Comparison of ENCODE assay signal across 20 mouse cellular contexts in genomic region chr6:113156064-113156463, GRCm38 (mm10). TPM values are rescaled to one million over a fixed set of nuclear protein-coding genes. Genes with fewer than 3 reads are reported as not detected.
"Had no signal": no experiment of that assay in that cellular context is flagged by ENCODE, and none has a peak within 500 bp of the region (broad histone marks: within the 10 kb centered on the region; RNA-seq: fewer than 3 reads in every experiment).

No protein-coding gene starts in this region.

- H3K9me3 ChIP-seq: lung, embryonic 15.5 days; megakaryocyte, embryonic 14.5 days; midbrain, embryonic 13.5 days; midbrain, embryonic 15.5 days; neural tube, embryonic 12.5 days had no signal

- H3K4me2 ChIP-seq: lung, embryonic 15.5 days; midbrain, embryonic 11.5 days; midbrain, embryonic 13.5 days; midbrain, embryonic 15.5 days; neural tube, embryonic 12.5 days had no signal

- H3K9ac ChIP-seq: liver, postnatal 0 days; lung, embryonic 15.5 days; midbrain, embryonic 13.5 days; midbrain, embryonic 15.5 days; neural tube, embryonic 12.5 days had no signal

- H3K4me1 ChIP-seq: lung, embryonic 15.5 days; megakaryocyte, embryonic 14.5 days; midbrain, embryonic 13.5 days; midbrain, embryonic 15.5 days; neural tube, embryonic 12.5 days had no signal

- ATAC-seq: liver, postnatal 0 days; lung, postnatal 0 days; midbrain, embryonic 13.5 days; midbrain, embryonic 15.5 days had no signal

- DNase-seq: liver, postnatal 0 days; lung, adult 2 months; lung, postnatal 14 days; lung, postnatal 36 days; right cerebral cortex, postnatal 25 days; right cerebral cortex, postnatal 4 days; spleen, adult 18-20 months; thymus, adult 2 months; thymus, postnatal 14 days; thymus, postnatal 36 days had no signal

- H3K27ac ChIP-seq: lung, embryonic 15.5 days; macrophage; midbrain, embryonic 13.5 days; midbrain, embryonic 15.5 days; neural tube, embryonic 12.5 days had no signal

- H3K27me3 ChIP-seq: lung, embryonic 15.5 days; megakaryocyte, embryonic 14.5 days; midbrain, embryonic 13.5 days; midbrain, embryonic 15.5 days; neural tube, embryonic 12.5 days had no signal

- H3K4me3 ChIP-seq: lung, embryonic 15.5 days; megakaryocyte, embryonic 14.5 days; midbrain, embryonic 13.5 days; midbrain, embryonic 15.5 days; neural tube, embryonic 12.5 days had no signal

RNA-seq across cellular contexts. Expression of gene Lhfpl4, which starts 39.1 kb away (rescaled TPM):
- total RNA-seq: monocyte, adult 5-6 weeks; neutrophil, adult 5-6 weeks had no signal
- polyA plus RNA-seq: liver, postnatal 0 days; macrophage had no signal
